Mouse (Mus musculus) brain, embryonic 14.5 days (tissue): Measurements from ENCODE around the gene Magi2.

Source experiments
- CTCF ChIP-seq: fragments of 200-500 bp; IDR thresholded peaks from 2 replicates; pipeline ENCODE4 v1.5.1; 2012; ENCODE audit warnings: inconsistent platforms, mild to moderate bottlenecking, moderate library complexity, borderline replicate concordance; ENCODE audit not compliant: insufficient read depth, insufficient read length; ENCODE audit errors: extremely low read depth
- POLR2A ChIP-seq: fragments of 200-500 bp; IDR thresholded peaks from 2 replicates; pipeline ENCODE4 v1.6.1; 2012; ENCODE audit warnings: mild to moderate bottlenecking, inconsistent platforms, borderline replicate concordance; ENCODE audit not compliant: poor library complexity, insufficient read depth, insufficient read length, severe bottlenecking; ENCODE audit errors: extremely low read depth

DNA sequence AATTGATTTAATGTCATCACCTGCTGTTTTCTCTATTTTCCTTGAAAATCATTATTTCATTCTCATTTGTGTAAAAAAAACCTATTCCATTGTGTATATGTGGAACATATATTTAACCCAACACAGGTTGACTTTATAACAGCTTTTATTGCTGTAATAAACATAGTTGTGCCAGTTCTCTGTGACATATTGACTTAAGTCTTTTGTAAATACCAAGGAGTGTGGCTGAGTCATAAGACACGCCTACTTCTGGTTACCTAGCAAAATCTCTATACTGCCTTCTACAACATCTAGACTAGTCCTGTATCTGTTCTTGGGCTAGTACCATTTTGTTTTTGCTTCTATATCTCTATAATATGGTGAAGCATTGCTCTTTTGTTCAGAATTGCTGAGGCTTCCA lies 737.3 kb downstream of the Magi2 start:
- TF ChIP-seq CTCF (no peak), POLR2A (no peak)
